Mouse (Mus musculus): ENCODE data around the gene Gm14151.

DNA sequence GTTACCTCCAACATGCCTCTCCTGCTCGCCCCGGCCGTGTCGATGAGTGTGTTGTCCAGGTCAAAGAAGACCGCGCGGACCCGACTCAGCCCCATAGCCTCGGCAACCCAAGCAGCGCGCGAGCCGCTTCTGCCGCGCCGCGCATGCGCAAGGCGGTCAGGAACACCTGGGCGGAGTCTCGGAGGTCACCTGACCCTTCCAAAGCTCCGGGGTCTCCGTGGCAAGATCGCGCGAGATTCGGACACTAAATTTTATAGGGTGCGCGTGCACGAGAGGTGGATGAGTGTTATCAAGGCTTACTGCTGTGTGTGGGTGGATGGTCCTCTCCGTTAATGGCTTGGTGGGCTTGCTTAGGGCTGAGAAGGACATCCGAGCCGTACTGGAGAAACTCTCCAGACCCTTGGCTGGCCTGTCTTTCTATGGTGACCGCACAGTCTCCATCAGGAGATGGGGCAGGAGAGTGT lies 52.9 kb downstream of the Gm14151 start, which contains the start of the genes Ninl and Nanp:
- TF ChIP-seq EP300 (optimal IDR thresholded peaks at IDR 0.05): peak; percentile 85
- TF ChIP-seq CTCF (IDR thresholded peaks at IDR 0.05; ENCODE audit: low read depth): no peak

Measured in stomach, postnatal 0 days (tissue).